Mouse (Mus musculus) kidney, adult 2 months (tissue): ENCODE results near the gene Tecpr1.

Experiments used
- CTCF ChIP-seq: fragments of 200-500 bp; conservative IDR thresholded peaks from 2 replicates; pipeline ENCODE4 v1.5.1; 2011; ENCODE audit warnings: low read depth, mild to moderate bottlenecking, control low read depth, low read length, moderate library complexity, mixed read lengths; ENCODE audit not compliant: insufficient read depth, insufficient read length
- POLR2A ChIP-seq: fragments of 200-500 bp; IDR thresholded peaks from one replicate; pipeline ENCODE4 v1.6.1; 2011; ENCODE audit warnings: low read depth, low read length, control low read depth

DNA sequence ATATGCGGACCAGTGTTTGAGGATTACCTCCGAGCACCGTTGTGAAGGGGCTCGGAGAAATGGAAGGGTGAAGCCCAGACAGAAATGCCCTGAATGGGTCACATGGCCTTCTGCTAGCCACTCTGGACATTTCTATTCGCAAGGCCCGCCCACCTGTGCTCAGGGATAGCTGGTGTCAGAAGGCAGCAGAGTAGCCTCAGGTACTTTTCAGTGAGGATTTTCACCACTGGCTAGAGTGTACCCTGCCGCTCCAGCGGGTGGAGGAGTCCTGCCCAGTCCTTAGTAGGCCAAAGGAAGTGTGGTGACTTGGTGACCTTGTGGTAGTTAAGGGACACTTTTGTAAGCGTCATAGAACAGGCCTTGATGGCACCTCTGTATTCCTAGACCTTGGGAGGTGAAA lies 37.9 kb upstream of the Tecpr1 start:
- no peak for TF ChIP-seq POLR2A
- TF ChIP-seq CTCF, result no peak
